Mouse (Mus musculus) small intestine, adult 2 months (tissue): ENCODE results near the gene Dbh. TPM values are rescaled to one million over a fixed set of nuclear protein-coding genes. Genes with fewer than 3 reads are reported as not detected.

Source experiments
- H3K27ac ChIP-seq: fragments of 200-500 bp; 2 replicates; pipeline ENCODE4 v1.5.1; 2012; ENCODE audit warnings: low read depth, low read length, control low read depth, inconsistent platforms; ENCODE audit not compliant: insufficient read depth
- H3K27me3 ChIP-seq: fragments of 200-500 bp; 2 replicates; pipeline ENCODE4 v1.6.1; 2012; ENCODE audit warnings: mild to moderate bottlenecking, moderate library complexity, low read length, inconsistent platforms; ENCODE audit not compliant: control insufficient read depth, insufficient read depth
- H3K36me3 ChIP-seq: fragments of 200-500 bp; 2 replicates; pipeline ENCODE4 v1.6.1; 2012; ENCODE audit warnings: mild to moderate bottlenecking, low read length, control low read depth, inconsistent platforms; ENCODE audit not compliant: control insufficient read depth, insufficient read depth
- H3K4me1 ChIP-seq: fragments of 200-500 bp; 2 replicates; pipeline ENCODE4 v1.6.1; 2012; ENCODE audit warnings: low read length, inconsistent platforms, mixed read lengths; ENCODE audit not compliant: control insufficient read depth, insufficient read depth, insufficient read length
- H3K4me3 ChIP-seq: fragments of 200-500 bp; 2 replicates; pipeline ENCODE4 v1.5.1; 2012; ENCODE audit warnings: low read depth, mild to moderate bottlenecking, control low read depth, inconsistent platforms, low read length, moderate library complexity
- CTCF ChIP-seq: fragments of 200-500 bp; IDR thresholded peaks from 2 replicates; pipeline ENCODE4 v1.5.1; 2012; ENCODE audit warnings: low read depth, mild to moderate bottlenecking, control low read depth, inconsistent platforms, low read length, moderate library complexity, mixed read lengths; ENCODE audit not compliant: insufficient replicate concordance, insufficient read length; ENCODE audit errors: extremely low read depth
- POLR2A ChIP-seq: fragments of 200-500 bp; IDR thresholded peaks from 2 replicates; pipeline ENCODE4 v1.6.1; 2012; ENCODE audit warnings: low read depth, mild to moderate bottlenecking, control low read depth, inconsistent platforms, low read length, moderate library complexity
- WGBS: fragments of 180-500 bp; shearing (Covaris S2); methylation state at CpG from one replicate; pipeline ENCODE4 v1.1.7; 2018; 5-methylcytosine and 5-hydroxymethylcytosine counted together
- polyA plus RNA-seq: library from polyadenylated mRNA; depleted of rRNA; stranded (reverse); fragments of >200 nt; gene quantifications from 2 replicates; pipeline ENCODE4 v1.2.3, GENCODE M21; 2012

Gene Dbh
- polyA plus RNA-seq, 1 experiment = 4.0 TPM

- H3K4me3 ChIP-seq = no peak overlapping the region
- H3K36me3 ChIP-seq = no peaks in the 10 kb centered on the region
- TF ChIP-seq CTCF (no peak), POLR2A (no peak)
- no peaks in the 10 kb centered on the region for H3K27me3 ChIP-seq
- no peaks in the 10 kb centered on the region for H3K4me1 ChIP-seq
- no peak overlapping the region for H3K27ac ChIP-seq
- WGBS = 58% methylated on average over 4 of the region's 4 CpGs
Observed at GRCm38 (mm10) chr2:27189994-27190393, 25.0 kb downstream of the Dbh start.

GRCm38 (mm10) chr2:27198551-27199246 lies 33.7 kb downstream of the Dbh start:
- WGBS = 59% methylated on average over 5 of the region's 5 CpGs
- H3K27ac ChIP-seq = no peak overlapping the region
- H3K4me3 ChIP-seq = no peak overlapping the region
- no peaks in the 10 kb centered on the region for H3K36me3 ChIP-seq
- no peak for TF ChIP-seq CTCF
- no peak for TF ChIP-seq POLR2A
- no peaks in the 10 kb centered on the region for H3K4me1 ChIP-seq
- no peaks in the 10 kb centered on the region for H3K27me3 ChIP-seq

- Histone ChIP-seq H3K27ac (no peak overlapping the region), H3K36me3 (no peaks in the 10 kb centered on the region), H3K4me1 (no peaks in the 10 kb centered on the region), H3K4me3 (no peak overlapping the region), H3K27me3 (no peaks in the 10 kb centered on the region)
- WGBS = 52% methylated on average over 1 of the region's 1 CpGs
- TF ChIP-seq POLR2A (no peak), CTCF (no peak)
Observed at GRCm38 (mm10) chr2:27200586-27200985, 35.6 kb downstream of the Dbh start.

- 70% methylated on average over 10 of the region's 10 CpGs for whole genome bisulfite sequencing
- Histone ChIP-seq H3K27me3 (no peaks in the 10 kb centered on the region), H3K4me3 (no peak overlapping the region), H3K27ac (no peak overlapping the region), H3K4me1 (no peaks in the 10 kb centered on the region; the same call in 1 of the 2 replicates), H3K36me3 (no peaks in the 10 kb centered on the region)
- TF ChIP-seq CTCF = no peak
- no peak for TF ChIP-seq POLR2A
Observed at GRCm38 (mm10) chr2:27205666-27206065, 40.6 kb downstream of the Dbh start.

GRCm38 (mm10) chr2:27206128-27206797 lies 41.2 kb downstream of the Dbh start:
- no peak for TF ChIP-seq CTCF
- TF ChIP-seq POLR2A = no peak
- no peaks in the 10 kb centered on the region; the same call in 1 of the 2 replicates for H3K4me1 ChIP-seq
- 60% methylated on average over 15 of the region's 15 CpGs for WGBS
- H3K27me3 ChIP-seq = no peaks in the 10 kb centered on the region
- H3K36me3 ChIP-seq = no peaks in the 10 kb centered on the region
- no peak overlapping the region for H3K4me3 ChIP-seq
- H3K27ac ChIP-seq = no peak overlapping the region

GRCm38 (mm10) chr2:27207126-27207525 lies 42.1 kb downstream of the Dbh start:
- 87% methylated on average over 5 of the region's 5 CpGs for WGBS
- no peaks in the 10 kb centered on the region; the same call in 1 of the 2 replicates for H3K4me1 ChIP-seq
- H3K27me3 ChIP-seq = no peaks in the 10 kb centered on the region
- no peak overlapping the region for H3K4me3 ChIP-seq
- no peak overlapping the region for H3K27ac ChIP-seq
- TF ChIP-seq POLR2A = no peak
- TF ChIP-seq CTCF = no peak
- no peaks in the 10 kb centered on the region for H3K36me3 ChIP-seq

GRCm38 (mm10) chr2:27209370-27209769 lies 44.3 kb downstream of the Dbh start:
- Histone ChIP-seq H3K27me3 (no peaks in the 10 kb centered on the region), H3K36me3 (no peaks in the 10 kb centered on the region), H3K27ac (no peak overlapping the region), H3K4me1 (no peaks in the 10 kb centered on the region; the same call in 1 of the 2 replicates), H3K4me3 (no peak overlapping the region)
- TF ChIP-seq POLR2A = no peak
- no peak for TF ChIP-seq CTCF
- 74% methylated on average over 9 of the region's 9 CpGs for WGBS

- no peaks in the 10 kb centered on the region; the same call in 1 of the 2 replicates for H3K4me1 ChIP-seq
Observed at GRCm38 (mm10) chr2:27209816-27210215, 44.8 kb downstream of the Dbh start.

More at GRCm38 (mm10) chr2:27209816-27210215, 44.8 kb downstream of the Dbh start:
- H3K4me3 ChIP-seq = no peak overlapping the region
- no peaks in the 10 kb centered on the region for H3K27me3 ChIP-seq
- no peak overlapping the region for H3K27ac ChIP-seq
- WGBS = 56% methylated on average over 5 of the region's 5 CpGs
- no peaks in the 10 kb centered on the region for H3K36me3 ChIP-seq
- TF ChIP-seq CTCF (no peak), POLR2A (no peak)
